Mouse (Mus musculus): ENCODE data around the gene Lancl1. TPM values are rescaled to one million over a fixed set of nuclear protein-coding genes. Genes with fewer than 3 reads are reported as not detected.
A peak's percentile ranks its signal among the peaks of the same experiment; 100 is the strongest.

Lancl1 gene
- polyA plus RNA-seq, 1 experiment from 2014 or later, result 102 TPM

- ATAC-seq (ENCODE audit: low read depth), result no peak
- H3K4me1 ChIP-seq (replicated peaks; ENCODE audit: control insufficient read depth, insufficient read depth, low read length), result no peaks in the 10 kb centered on the region
- H3K27ac ChIP-seq (ENCODE audit: low read length), result no peak overlapping the region
- no peak overlapping the region for H3K4me3 ChIP-seq (ENCODE audit: low read length)
- H3K4me2 ChIP-seq (ENCODE audit: low read depth, low read length), result no peak overlapping the region
- no peaks in the 10 kb centered on the region for H3K27me3 ChIP-seq (ENCODE audit: control insufficient read depth, insufficient read depth, low read depth, low read length)
- H3K9ac ChIP-seq (ENCODE audit: low read length), result no peak overlapping the region
- H3K9me3 ChIP-seq (ENCODE audit: control insufficient read depth, low read length), result no peaks in the 10 kb centered on the region
- no peaks in the 10 kb centered on the region for H3K36me3 ChIP-seq (ENCODE audit: control insufficient read depth, insufficient read depth, low read length)
- 80% methylated on average over 2 of the region's 2 CpGs for WGBS
Measured at GRCm38 (mm10) chr1:66975456-66975855, 63.2 kb downstream of the Lancl1 start.

GRCm38 (mm10) chr1:66964857-66965256 lies 73.8 kb downstream of the Lancl1 start:
- Histone ChIP-seq H3K27me3 (ENCODE audit: control insufficient read depth, insufficient read depth, low read depth, low read length) (no peaks in the 10 kb centered on the region), H3K9ac (ENCODE audit: low read length) (no peak overlapping the region), H3K9me3 (ENCODE audit: control insufficient read depth, low read length) (no peaks in the 10 kb centered on the region), H3K4me3 (ENCODE audit: low read length) (no peak overlapping the region), H3K36me3 (ENCODE audit: control insufficient read depth, insufficient read depth, low read length) (no peaks in the 10 kb centered on the region), H3K27ac (ENCODE audit: low read length) (no peak overlapping the region), H3K4me1 (replicated peaks; ENCODE audit: control insufficient read depth, insufficient read depth, low read length) (no peaks in the 10 kb centered on the region), H3K4me2 (ENCODE audit: low read depth, low read length) (no peak overlapping the region)
- 44% methylated on average over 4 of the region's 4 CpGs for WGBS
- ATAC-seq (ENCODE audit: low read depth), result no peak

- no peak overlapping the region for H3K4me2 ChIP-seq (ENCODE audit: low read depth, low read length)
- peaks cover 3% of the 10 kb centered on the region; the same call in 1 of the 2 replicates for H3K9me3 ChIP-seq (ENCODE audit: control insufficient read depth, low read length)
- H3K27ac ChIP-seq (ENCODE audit: low read length), result peak overlapping the region; percentile 41; the same call in 1 of the 2 replicates
- H3K27me3 ChIP-seq (ENCODE audit: control insufficient read depth, insufficient read depth, low read depth, low read length), result no peaks in the 10 kb centered on the region
- H3K9ac ChIP-seq (ENCODE audit: low read length), result no peak overlapping the region
- 39% methylated on average over 8 of the region's 8 CpGs for WGBS
- ATAC-seq (ENCODE audit: low read depth), result no peak
- no peaks in the 10 kb centered on the region for H3K4me1 ChIP-seq (replicated peaks; ENCODE audit: control insufficient read depth, insufficient read depth, low read length)
- H3K36me3 ChIP-seq (ENCODE audit: control insufficient read depth, insufficient read depth, low read length), result no peaks in the 10 kb centered on the region
- H3K4me3 ChIP-seq (ENCODE audit: low read length), result no peak overlapping the region
Measured at GRCm38 (mm10) chr1:66960536-66961243, 78.0 kb downstream of the Lancl1 start.

- no peak overlapping the region for H3K9ac ChIP-seq (ENCODE audit: low read length)
- WGBS, result 84% methylated on average over 3 of the region's 3 CpGs
- H3K36me3 ChIP-seq (ENCODE audit: control insufficient read depth, insufficient read depth, low read length), result no peaks in the 10 kb centered on the region
- no peak for ATAC-seq (ENCODE audit: low read depth)
- peaks cover 5% of the 10 kb centered on the region; the same call in 1 of the 2 replicates for H3K9me3 ChIP-seq (ENCODE audit: control insufficient read depth, low read length)
- H3K27me3 ChIP-seq (ENCODE audit: control insufficient read depth, insufficient read depth, low read depth, low read length), result no peaks in the 10 kb centered on the region
- no peak overlapping the region for H3K4me2 ChIP-seq (ENCODE audit: low read depth, low read length)
- no peak overlapping the region for H3K27ac ChIP-seq (ENCODE audit: low read length)
- H3K4me1 ChIP-seq (replicated peaks; ENCODE audit: control insufficient read depth, insufficient read depth, low read length), result no peaks in the 10 kb centered on the region
- no peak overlapping the region for H3K4me3 ChIP-seq (ENCODE audit: low read length)
Measured at GRCm38 (mm10) chr1:66957361-66957760, 81.3 kb downstream of the Lancl1 start.

- H3K27ac ChIP-seq (ENCODE audit: low read length), result no peak overlapping the region
- H3K4me1 ChIP-seq (replicated peaks; ENCODE audit: control insufficient read depth, insufficient read depth, low read length), result no peaks in the 10 kb centered on the region
- 74% methylated on average over 3 of the region's 3 CpGs for WGBS
- no peaks in the 10 kb centered on the region for H3K27me3 ChIP-seq (ENCODE audit: control insufficient read depth, insufficient read depth, low read depth, low read length)
- no peak for ATAC-seq (ENCODE audit: low read depth)
- no peak overlapping the region for H3K4me2 ChIP-seq (ENCODE audit: low read depth, low read length)
- H3K9ac ChIP-seq (ENCODE audit: low read length), result no peak overlapping the region
- no peaks in the 10 kb centered on the region for H3K36me3 ChIP-seq (ENCODE audit: control insufficient read depth, insufficient read depth, low read length)
- peaks cover 5% of the 10 kb centered on the region; the same call in 1 of the 2 replicates for H3K9me3 ChIP-seq (ENCODE audit: control insufficient read depth, low read length)
- no peak overlapping the region for H3K4me3 ChIP-seq (ENCODE audit: low read length)
Measured at GRCm38 (mm10) chr1:66951086-66951485, 87.6 kb downstream of the Lancl1 start.

Other genes with a start within 250 kb of the Lancl1 start
- gene Kansl1l, start 221.3 kb downstream of the Lancl1 start, polyA plus RNA-seq (2015; fragmentation: Nextera tagmentation; extraction: Ambion mirVana), result 23.4 and 24.4 TPM in 2 replicates
- gene Acadl, start 175.6 kb downstream of the Lancl1 start, polyA plus RNA-seq (2015; fragmentation: Nextera tagmentation; extraction: Ambion mirVana), result 192 and 197 TPM in 2 replicates
- gene Myl1, start 93.5 kb downstream of the Lancl1 start, polyA plus RNA-seq (2015; fragmentation: Nextera tagmentation; extraction: Ambion mirVana), result 63.4 and 144 TPM in 2 replicates
- 0.69 and 1.3 TPM in 2 replicates for gene Cps1, start 84.2 kb upstream of the Lancl1 start, polyA plus RNA-seq (2015; fragmentation: Nextera tagmentation; extraction: Ambion mirVana)